Mouse (Mus musculus): ENCODE measurements around the gene Mkrn2. TPM values are rescaled to one million over a fixed set of nuclear protein-coding genes. Genes with fewer than 3 reads are reported as not detected.

The Mkrn2 gene
- polyA plus RNA-seq, 1 experiment, result 17.0 TPM

DNA sequence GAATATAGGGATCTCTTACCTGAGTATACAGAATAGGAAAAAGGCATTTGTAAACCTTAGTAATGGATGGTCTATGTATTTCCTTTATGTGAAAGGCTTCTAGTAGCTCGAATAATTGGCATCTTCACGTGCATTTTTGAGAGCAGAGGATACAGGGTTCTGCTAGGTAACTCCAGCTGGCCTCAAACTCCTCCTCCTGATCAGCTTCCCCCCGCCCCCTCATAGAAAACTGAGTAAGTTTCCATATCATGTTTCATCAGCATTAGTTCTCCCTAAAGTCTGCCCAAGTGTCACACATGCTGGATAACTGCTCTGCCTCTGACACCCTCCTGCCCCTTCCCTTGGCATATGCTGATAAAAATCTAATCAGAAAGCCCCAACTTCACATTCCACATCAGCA, 20.9 kb upstream of the Mkrn2 start:
- TF ChIP-seq E2F4 (IDR thresholded peaks at IDR 0.05; ENCODE audit: insufficient read depth) (no peak), POLR2A (IDR thresholded peaks at IDR 0.05; ENCODE audit: insufficient read length, low read depth) (no peak), MYOG (IDR thresholded peaks at IDR 0.05; ENCODE audit: control insufficient read depth in 1 of 3, insufficient read depth in 1 of 3, insufficient read length in 2 of 3, low read depth in 2 of 3) (no peak), MAX (IDR thresholded peaks at IDR 0.05; ENCODE audit: low read depth) (no peak)
- H3K36me3 ChIP-seq (ENCODE audit: control insufficient read depth, insufficient read depth), result peaks cover 3% of the 10 kb centered on the region

DNA sequence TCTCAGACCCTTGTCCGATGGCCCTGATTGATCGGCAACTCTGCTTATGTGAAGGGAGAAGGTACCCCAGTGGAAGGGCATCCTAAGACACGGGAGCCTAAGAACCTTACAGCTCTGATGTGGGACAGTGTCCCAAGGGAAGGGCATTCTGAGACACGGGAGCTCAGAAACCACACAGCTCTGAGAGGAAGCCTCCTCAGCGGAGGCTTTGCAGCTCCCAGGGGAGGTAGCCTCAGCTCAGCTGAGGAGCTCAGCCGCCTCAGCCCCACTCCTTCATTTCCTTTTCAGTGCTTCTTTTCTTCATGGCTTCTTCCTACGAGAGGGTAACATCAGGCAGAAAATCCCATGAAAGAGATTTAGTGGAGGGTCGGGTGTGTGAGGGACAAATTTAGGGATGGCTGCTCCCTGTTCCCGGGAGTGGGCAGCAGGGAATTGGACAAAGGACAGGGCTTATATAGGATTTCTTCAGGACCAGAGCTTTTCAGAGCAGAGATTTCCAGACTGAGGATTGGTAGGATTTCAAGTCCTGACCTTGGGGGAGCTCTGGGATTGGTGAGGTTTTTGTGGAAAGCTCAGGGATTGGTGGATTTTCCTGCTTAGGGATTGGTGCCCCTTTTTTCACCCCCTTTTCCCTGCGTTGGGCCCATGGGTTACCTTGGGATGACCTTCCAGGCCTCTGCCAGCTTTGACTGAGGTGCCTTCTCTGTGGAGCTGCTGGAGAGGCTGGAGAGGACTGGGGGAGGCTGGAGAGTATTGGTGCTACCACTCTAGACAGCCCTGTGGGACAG, 19.2 kb upstream of the Mkrn2 start:
- H3K79me2 ChIP-seq (ENCODE audit: control insufficient read depth, insufficient read depth), result no peaks in the 10 kb centered on the region
- H3K4me2 ChIP-seq (ENCODE audit: low read depth), result no peak overlapping the region
- TF ChIP-seq SRF (IDR thresholded peaks at IDR 0.05; ENCODE audit: control insufficient read depth, insufficient read length, low read depth) (no peak), TCF12 (IDR thresholded peaks at IDR 0.05; ENCODE audit: insufficient read depth, poor library complexity, severe bottlenecking) (no peak), CEBPB (IDR thresholded peaks at IDR 0.05; ENCODE audit: insufficient read depth, poor library complexity, severe bottlenecking) (no peak), E2F4 (IDR thresholded peaks at IDR 0.05; ENCODE audit: insufficient read depth) (no peak), POLR2AphosphoS2 (IDR thresholded peaks at IDR 0.05; ENCODE audit: insufficient read length, low read depth) (no peak), MYOD1 (IDR thresholded peaks at IDR 0.05; ENCODE audit: control insufficient read depth in 1 of 3, insufficient read length in 2 of 3, low read depth in 2 of 3) (no peak), MAX (IDR thresholded peaks at IDR 0.05; ENCODE audit: low read depth) (no peak), REST (IDR thresholded peaks at IDR 0.05; ENCODE audit: insufficient read depth, insufficient read length) (no peak), POLR2A (IDR thresholded peaks at IDR 0.05; ENCODE audit: insufficient read length, low read depth) (no peak), MYOG (IDR thresholded peaks at IDR 0.05; ENCODE audit: control insufficient read depth in 1 of 3, insufficient read depth in 1 of 3, insufficient read length in 2 of 3, low read depth in 2 of 3) (no peak), USF1 (IDR thresholded peaks at IDR 0.05; ENCODE audit: low read depth) (no peak), TCF3 (IDR thresholded peaks at IDR 0.05; ENCODE audit: insufficient read length, low read depth) (no peak)
- H3K4me3 ChIP-seq, result no peak overlapping the region
- no peaks in the 10 kb centered on the region for H3K27me3 ChIP-seq (ENCODE audit: control insufficient read depth, insufficient read depth, insufficient read length)
- H3ac ChIP-seq (ENCODE audit: control insufficient read depth, insufficient read length), result no peak overlapping the region
- no peaks in the 10 kb centered on the region for H3K36me3 ChIP-seq (ENCODE audit: control insufficient read depth, insufficient read depth)

More for the DNA sequence above, 20.9 kb upstream of the Mkrn2 start:
- Histone ChIP-seq H3ac (ENCODE audit: control insufficient read depth, insufficient read length) (no peak overlapping the region), H3K4me2 (ENCODE audit: low read depth) (no peak overlapping the region), H3K79me2 (ENCODE audit: control insufficient read depth, insufficient read depth) (no peaks in the 10 kb centered on the region), H3K27me3 (ENCODE audit: control insufficient read depth, insufficient read depth, insufficient read length) (no peaks in the 10 kb centered on the region), H3K4me3 (no peak overlapping the region)

DNA sequence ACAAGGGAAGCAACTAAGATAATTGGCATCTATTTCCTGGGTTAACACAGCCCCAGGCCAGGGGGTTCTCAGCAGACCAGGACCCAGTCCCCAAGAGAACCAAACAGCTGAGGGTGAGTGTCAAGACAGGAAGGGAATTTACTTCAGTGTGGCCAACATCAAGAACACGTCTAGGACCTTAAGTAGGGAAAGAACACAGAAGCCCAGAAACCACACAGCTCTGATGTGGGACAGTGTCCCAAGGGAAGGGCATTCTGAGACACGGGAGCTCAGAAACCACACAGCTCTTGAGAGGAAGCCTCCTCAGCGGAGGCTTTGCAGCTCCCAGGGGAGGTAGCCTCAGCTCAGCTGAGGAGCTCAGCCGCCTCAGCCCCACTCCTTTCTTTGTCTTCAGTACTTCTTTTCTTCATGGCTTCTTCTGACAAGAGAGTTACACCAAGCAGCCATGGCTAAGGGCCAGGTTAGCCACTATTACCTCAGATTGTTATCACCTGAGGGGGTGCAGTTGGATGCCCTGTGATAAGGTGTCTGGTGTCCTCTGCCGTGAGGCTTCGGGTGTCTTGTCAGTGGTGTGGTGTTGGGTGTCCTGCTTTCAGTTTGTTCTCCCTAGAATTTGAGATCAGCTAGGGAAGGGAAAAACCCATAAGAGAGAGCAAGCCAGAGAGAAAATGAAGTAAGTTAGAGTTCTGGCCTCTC, 18.1 kb upstream of the Mkrn2 start:
- Histone ChIP-seq H3K4me3 (no peak overlapping the region), H3K36me3 (ENCODE audit: control insufficient read depth, insufficient read depth) (no peaks in the 10 kb centered on the region), H3K27me3 (ENCODE audit: control insufficient read depth, insufficient read depth, insufficient read length) (no peaks in the 10 kb centered on the region), H3K79me2 (ENCODE audit: control insufficient read depth, insufficient read depth) (no peaks in the 10 kb centered on the region), H3K4me2 (ENCODE audit: low read depth) (no peak overlapping the region), H3ac (ENCODE audit: control insufficient read depth, insufficient read length) (no peak overlapping the region)
- TF ChIP-seq REST (IDR thresholded peaks at IDR 0.05; ENCODE audit: insufficient read depth, insufficient read length) (no peak), POLR2AphosphoS2 (IDR thresholded peaks at IDR 0.05; ENCODE audit: insufficient read length, low read depth) (no peak), SRF (IDR thresholded peaks at IDR 0.05; ENCODE audit: control insufficient read depth, insufficient read length, low read depth) (no peak), CEBPB (IDR thresholded peaks at IDR 0.05; ENCODE audit: insufficient read depth, poor library complexity, severe bottlenecking) (no peak), MYOD1 (IDR thresholded peaks at IDR 0.05; ENCODE audit: control insufficient read depth in 1 of 3, insufficient read length in 2 of 3, low read depth in 2 of 3) (no peak), MAX (IDR thresholded peaks at IDR 0.05; ENCODE audit: low read depth) (no peak), E2F4 (IDR thresholded peaks at IDR 0.05; ENCODE audit: insufficient read depth) (no peak), USF1 (IDR thresholded peaks at IDR 0.05; ENCODE audit: low read depth) (no peak), MYOG (IDR thresholded peaks at IDR 0.05; ENCODE audit: control insufficient read depth in 1 of 3, insufficient read depth in 1 of 3, insufficient read length in 2 of 3, low read depth in 2 of 3) (no peak), TCF3 (IDR thresholded peaks at IDR 0.05; ENCODE audit: insufficient read length, low read depth) (no peak), POLR2A (IDR thresholded peaks at IDR 0.05; ENCODE audit: insufficient read length, low read depth) (no peak), TCF12 (IDR thresholded peaks at IDR 0.05; ENCODE audit: insufficient read depth, poor library complexity, severe bottlenecking) (no peak)

DNA sequence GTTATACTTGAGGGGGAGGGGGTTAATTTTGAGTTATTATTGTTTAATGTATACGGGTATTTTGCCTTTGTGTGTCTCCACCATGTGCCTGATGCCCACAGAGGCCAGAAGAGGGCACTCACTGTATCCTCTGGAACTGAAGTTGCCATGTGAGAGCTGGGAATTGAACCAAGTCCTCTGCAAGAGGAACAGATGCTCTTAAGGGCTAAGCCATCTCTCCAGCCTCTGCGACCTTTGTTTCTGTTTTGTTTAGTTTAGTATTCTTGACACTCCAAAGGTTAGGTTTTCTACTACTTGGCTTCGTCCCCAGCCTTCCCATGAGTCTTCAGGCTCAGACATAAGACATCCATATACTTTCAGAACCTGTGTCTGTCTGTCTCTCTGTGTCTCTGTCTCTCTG, 17.5 kb upstream of the Mkrn2 start:
- H3K4me2 ChIP-seq (ENCODE audit: low read depth), result no peak overlapping the region
- no peaks in the 10 kb centered on the region for H3K36me3 ChIP-seq (ENCODE audit: control insufficient read depth, insufficient read depth)
- no peaks in the 10 kb centered on the region for H3K27me3 ChIP-seq (ENCODE audit: control insufficient read depth, insufficient read depth, insufficient read length)
- H3ac ChIP-seq (ENCODE audit: control insufficient read depth, insufficient read length), result no peak overlapping the region
- H3K4me3 ChIP-seq, result no peak overlapping the region
- TF ChIP-seq MAX (IDR thresholded peaks at IDR 0.05; ENCODE audit: low read depth), result no peak
- no peak for TF ChIP-seq USF1 (IDR thresholded peaks at IDR 0.05; ENCODE audit: low read depth)
- no peak for TF ChIP-seq POLR2AphosphoS2 (IDR thresholded peaks at IDR 0.05; ENCODE audit: insufficient read length, low read depth)
- no peak for TF ChIP-seq E2F4 (IDR thresholded peaks at IDR 0.05; ENCODE audit: insufficient read depth)
- no peak for TF ChIP-seq SRF (IDR thresholded peaks at IDR 0.05; ENCODE audit: control insufficient read depth, insufficient read length, low read depth)
- TF ChIP-seq TCF12 (IDR thresholded peaks at IDR 0.05; ENCODE audit: insufficient read depth, poor library complexity, severe bottlenecking), result no peak
- no peak for TF ChIP-seq MYOD1 (IDR thresholded peaks at IDR 0.05; ENCODE audit: control insufficient read depth in 1 of 3, insufficient read length in 2 of 3, low read depth in 2 of 3)
- no peaks in the 10 kb centered on the region for H3K79me2 ChIP-seq (ENCODE audit: control insufficient read depth, insufficient read depth)
